ENCODE assay signal across 22 mouse cellular contexts in genomic region chr7:62894337-62894736, GRCm38 (mm10).
"Had no signal": no experiment of that assay in that cellular context is flagged by ENCODE, and none has a peak within 500 bp of the region (broad histone marks: within the 10 kb centered on the region; RNA-seq: fewer than 3 reads in every experiment).

No protein-coding gene starts in this region.

- ATAC-seq: liver, embryonic 12.5 days; midbrain, embryonic 13.5 days had no signal

- H3K36me3 ChIP-seq: limb, embryonic 10.5 days; limb, embryonic 13.5 days; liver, embryonic 12.5 days; liver, embryonic 15.5 days; lung, embryonic 15.5 days; midbrain, embryonic 10.5 days; midbrain, embryonic 13.5 days; neural tube, embryonic 12.5 days; neural tube, embryonic 15.5 days had no signal

- H3K4me2 ChIP-seq: limb, embryonic 13.5 days; liver, embryonic 12.5 days; liver, embryonic 15.5 days; lung, embryonic 15.5 days; midbrain, embryonic 13.5 days; neural tube, embryonic 12.5 days; neural tube, embryonic 15.5 days had no signal

- H3K4me1 ChIP-seq: limb, embryonic 10.5 days; limb, embryonic 13.5 days; liver, embryonic 12.5 days; liver, embryonic 15.5 days; lung, embryonic 15.5 days; megakaryocyte, embryonic 14.5 days; midbrain, embryonic 10.5 days; midbrain, embryonic 13.5 days; neural tube, embryonic 12.5 days; neural tube, embryonic 15.5 days had no signal

- H3K27me3 ChIP-seq: limb, embryonic 13.5 days; liver, embryonic 12.5 days; liver, embryonic 15.5 days; lung, embryonic 15.5 days; megakaryocyte, embryonic 14.5 days; midbrain, embryonic 13.5 days; neural tube, embryonic 12.5 days; neural tube, embryonic 15.5 days had no signal

- H3K27ac ChIP-seq: limb, embryonic 10.5 days; limb, embryonic 13.5 days; liver, embryonic 12.5 days; liver, embryonic 15.5 days; lung, embryonic 15.5 days; midbrain, embryonic 10.5 days; midbrain, embryonic 13.5 days; neural tube, embryonic 12.5 days; neural tube, embryonic 15.5 days; stomach, postnatal 0 days had no signal

- H3K9ac ChIP-seq: limb, embryonic 13.5 days; liver, embryonic 12.5 days; liver, embryonic 15.5 days; lung, embryonic 15.5 days; midbrain, embryonic 13.5 days; neural tube, embryonic 12.5 days; neural tube, embryonic 15.5 days had no signal

- H3K9me3 ChIP-seq: limb, embryonic 10.5 days; limb, embryonic 13.5 days; liver, embryonic 15.5 days; lung, embryonic 15.5 days; midbrain, embryonic 10.5 days; midbrain, embryonic 13.5 days; neural tube, embryonic 15.5 days had no signal

- DNase-seq: kidney, postnatal 14 days; kidney, postnatal 4 days; layer of hippocampus, adult 9-11 months; liver; lung, adult 18-20 months; lung, postnatal 10 days; lung, postnatal 36 days; right cerebral cortex, adult 18-20 months; right cerebral cortex, postnatal 14 days; right cerebral cortex, postnatal 4 days; thymus, postnatal 25 days had no signal

- H3K4me3 ChIP-seq: limb, embryonic 10.5 days; limb, embryonic 13.5 days; liver, embryonic 12.5 days; liver, embryonic 15.5 days; lung, embryonic 15.5 days; megakaryocyte, embryonic 14.5 days; midbrain, embryonic 10.5 days; midbrain, embryonic 13.5 days; neural tube, embryonic 12.5 days; neural tube, embryonic 15.5 days had no signal
